Mouse (Mus musculus) MEL (cell line): ENCODE data around the gene Klhdc4.

Experiments
- BHLHE40 ChIP-seq: IDR thresholded peaks from 2 replicates; pipeline ENCODE4 v1.6.1; 2012; ENCODE audit warnings: low read depth, mild to moderate bottlenecking, inconsistent platforms, low read length, improper control_type of control experiment, borderline replicate concordance
- CTCF ChIP-seq, 3 experiments: IDR thresholded peaks in 2 of 3; conservative IDR thresholded peaks in 1 of 3; 2 replicates each; pipeline ENCODE4 v1.5.1; 2011 to 2012; ENCODE audit warnings: low read length in 3 of 3, low read depth in 2 of 3, mild to moderate bottlenecking in 2 of 3, improper control_type of control experiment in 1 of 3, inconsistent platforms in 1 of 3, mixed read lengths in 1 of 3, moderate library complexity in 1 of 3; ENCODE audit not compliant: control insufficient read depth in 1 of 3, insufficient read depth in 1 of 3, poor library complexity in 1 of 3, severe bottlenecking in 1 of 3
- EP300 ChIP-seq, 2 experiments: IDR thresholded peaks; 2 replicates each; pipeline ENCODE4 v1.6.1; 2011; ENCODE audit warnings: improper control_type of control experiment in 2 of 2, low read length in 2 of 2, low read depth in 1 of 2, mild to moderate bottlenecking in 1 of 2
- GATA1 ChIP-seq: IDR thresholded peaks from 2 replicates; pipeline ENCODE4 v1.6.1; 2011; ENCODE audit warnings: low read depth, low read length, improper control_type of control experiment
- MEF2A ChIP-seq: IDR thresholded peaks from 2 replicates; pipeline ENCODE4 v1.6.1; 2014; ENCODE audit warnings: low read depth, mild to moderate bottlenecking, inconsistent platforms, low read length, improper control_type of control experiment; ENCODE audit not compliant: poor library complexity, insufficient replicate concordance, severe bottlenecking; ENCODE audit errors: extremely low read depth
- MXI1 ChIP-seq: IDR thresholded peaks from 2 replicates; pipeline ENCODE4 v1.6.1; 2011; ENCODE audit warnings: mild to moderate bottlenecking, low read depth, low read length, improper control_type of control experiment
- NRF1 ChIP-seq: IDR thresholded peaks from 2 replicates; pipeline ENCODE4 v1.6.1; 2014; ENCODE audit warnings: low read depth, mild to moderate bottlenecking, inconsistent platforms, low read length, improper control_type of control experiment, moderate library complexity; ENCODE audit not compliant: poor library complexity, insufficient read depth, severe bottlenecking
- POLR2A ChIP-seq, 2 experiments: IDR thresholded peaks; 2 replicates each; pipeline ENCODE4 v1.6.1; 2011 to 2012; ENCODE audit warnings: low read length in 2 of 2, mild to moderate bottlenecking in 2 of 2, control low read depth in 1 of 2, improper control_type of control experiment in 1 of 2, low read depth in 1 of 2, moderate library complexity in 1 of 2; ENCODE audit not compliant: control insufficient read depth in 1 of 2, insufficient read depth in 1 of 2, poor library complexity in 1 of 2
- TCF12 ChIP-seq: IDR thresholded peaks from 2 replicates; pipeline ENCODE4 v1.6.1; 2014; ENCODE audit warnings: low read depth, mild to moderate bottlenecking, inconsistent platforms, low read length, improper control_type of control experiment, moderate library complexity
- UBTF ChIP-seq: IDR thresholded peaks from 2 replicates; pipeline ENCODE4 v1.6.1; 2012; ENCODE audit warnings: low read depth, mild to moderate bottlenecking, inconsistent platforms, low read length, improper control_type of control experiment, moderate library complexity, borderline replicate concordance; ENCODE audit not compliant: insufficient read depth
- ZNF384 ChIP-seq: IDR thresholded peaks from 2 replicates; pipeline ENCODE4 v1.6.1; 2012; ENCODE audit warnings: low read depth, mild to moderate bottlenecking, inconsistent platforms, low read length, improper control_type of control experiment

GRCm38 (mm10) chr8:121749501-121749900 lies 79.9 kb downstream of the Klhdc4 start:
- TF ChIP-seq CTCF (IDR thresholded peaks at IDR 0.05 in 2 of 3, conservative IDR thresholded peaks at IDR 0.05 in 1 of 3; ENCODE audit: control insufficient read depth in 1 of 3, insufficient read depth in 1 of 3, low read depth in 2 of 3, low read length in 3 of 3, poor library complexity in 1 of 3, severe bottlenecking in 1 of 3) = no peak
- TF ChIP-seq EP300 (IDR thresholded peaks at IDR 0.05; ENCODE audit: low read depth in 1 of 2, low read length in 2 of 2) = no peak
- no peak for TF ChIP-seq ZNF384
- no peak for TF ChIP-seq POLR2A (IDR thresholded peaks at IDR 0.05; ENCODE audit: control insufficient read depth in 1 of 2, insufficient read depth in 1 of 2, low read depth in 1 of 2, low read length in 2 of 2, poor library complexity in 1 of 2)
- no peak for TF ChIP-seq BHLHE40
- TF ChIP-seq NRF1 = no peak
- no peak for TF ChIP-seq MEF2A
- TF ChIP-seq GATA1 = no peak
- no peak for TF ChIP-seq MXI1
- no peak for TF ChIP-seq UBTF
- TF ChIP-seq TCF12 = no peak
